Mouse (Mus musculus) kidney, postnatal 0 days (tissue): ENCODE measurements around the gene Tspan5. TPM values are rescaled to one million over a fixed set of nuclear protein-coding genes. Genes with fewer than 3 reads are reported as not detected.

Experiments used
- ATAC-seq: fragments of 200-750 bp; cut with Nextera tagmentation; replicated peaks from 2 replicates; pipeline ENCODE4 v1.8.0; 2017; ENCODE audit warnings: low read depth, moderate number of reproducible peaks, moderate TSS enrichment, moderate library complexity; ENCODE audit not compliant: low FRiP score
- DNase-seq: peaks from one replicate; pipeline ENCODE4 v3.0.0-alpha.2; 2016; ENCODE audit warnings: low spot score
- H3K27ac ChIP-seq: fragments of 300-500 bp; sonication (generic); 2 replicates; pipeline ENCODE4 v1.5.1; 2014; ENCODE audit warnings: mild to moderate bottlenecking
- H3K27me3 ChIP-seq: fragments of 300-500 bp; sonication (generic); 2 replicates; pipeline ENCODE4 v1.6.1; 2014; ENCODE audit warnings: low read length, mixed read lengths; ENCODE audit not compliant: insufficient read depth
- H3K36me3 ChIP-seq: fragments of 300-500 bp; sonication (generic); 2 replicates; pipeline ENCODE4 v1.6.1; 2014; ENCODE audit warnings: low read length, mixed read lengths; ENCODE audit not compliant: insufficient read depth
- H3K4me1 ChIP-seq: fragments of 300-500 bp; sonication (generic); replicated peaks from 2 replicates; pipeline ENCODE4 v1.6.1; 2014; ENCODE audit warnings: antibody characterized with exemption, low read length, mixed read lengths; ENCODE audit not compliant: insufficient read depth
- H3K4me2 ChIP-seq: fragments of 300-500 bp; sonication (generic); 2 replicates; pipeline ENCODE4 v1.6.1; 2014; ENCODE audit warnings: mild to moderate bottlenecking, low read length, moderate library complexity, mixed read lengths
- H3K4me3 ChIP-seq: fragments of 300-500 bp; sonication (generic); replicated peaks from 2 replicates; pipeline ENCODE4 v1.5.1; 2014; ENCODE audit warnings: low read depth, low read length
- H3K9ac ChIP-seq: fragments of 300-500 bp; sonication (generic); 2 replicates; pipeline ENCODE4 v1.6.1; 2014; ENCODE audit warnings: low read depth, low read length
- H3K9me3 ChIP-seq: fragments of 300-500 bp; sonication (generic); replicated peaks from 2 replicates; pipeline ENCODE4 v1.6.1; 2016; ENCODE audit warnings: low read length, inconsistent platforms, mixed read lengths
- CTCF ChIP-seq: IDR thresholded peaks from 2 replicates; pipeline ENCODE4 v1.5.1; 2016; ENCODE audit warnings: antibody characterized with exemption, low read depth, mild to moderate bottlenecking, moderate library complexity
- WGBS: fragments of 180-500 bp; shearing (Covaris S2); extraction: QIAGEN DNeasy Blood & Tissue Kit; methylation state at CpG from one replicate; pipeline ENCODE4 v1.1.7; 2014; 5-methylcytosine and 5-hydroxymethylcytosine counted together
- polyA plus RNA-seq: library from polyadenylated mRNA; unstranded; fragments of >200 nt; fragmentation: Nextera tagmentation; extraction: Ambion mirVana; gene quantifications from 2 replicates; pipeline ENCODE4 v1.2.1, GENCODE M21; 2015

The Tspan5 gene
- polyA plus RNA-seq, 1 experiment from 2014 or later = 19.0 TPM

- Histone ChIP-seq H3K9me3 (no peaks in the 10 kb centered on the region), H3K27me3 (no peaks in the 10 kb centered on the region), H3K4me2 (no peak overlapping the region), H3K36me3 (0 out of 2 replicates have a peak, but pooled peaks cover 4% of the 10 kb centered on the region), H3K4me1 (no peaks in the 10 kb centered on the region), H3K9ac (no peak overlapping the region), H3K27ac (no peak overlapping the region), H3K4me3 (no peak overlapping the region)
- 91% methylated on average over 11 of the region's 11 CpGs for WGBS
- ATAC-seq = no peak
- TF ChIP-seq CTCF = no peak
- DNase-seq = no peak
Observed at GRCm38 (mm10) chr3:138897500-138897899, 155.5 kb downstream of the Tspan5 start.

GRCm38 (mm10) chr3:138898055-138898454 is 156.1 kb downstream of the Tspan5 start:
- no peak overlapping the region for H3K4me3 ChIP-seq
- H3K4me1 ChIP-seq = no peaks in the 10 kb centered on the region
- no peak for TF ChIP-seq CTCF
- ATAC-seq = no peak
- H3K9me3 ChIP-seq = no peaks in the 10 kb centered on the region
- DNase-seq = no peak
- H3K4me2 ChIP-seq = no peak overlapping the region
- H3K36me3 ChIP-seq = 0 out of 2 replicates have a peak, but pooled peaks cover 4% of the 10 kb centered on the region
- WGBS = 97% methylated on average over 8 of the region's 8 CpGs
- no peak overlapping the region for H3K27ac ChIP-seq
- no peak overlapping the region for H3K9ac ChIP-seq
- H3K27me3 ChIP-seq = no peaks in the 10 kb centered on the region

GRCm38 (mm10) chr3:138900571-138901141 is 158.7 kb downstream of the Tspan5 start:
- Histone ChIP-seq H3K27me3 (no peaks in the 10 kb centered on the region), H3K27ac (no peak overlapping the region), H3K36me3 (0 out of 2 replicates have a peak, but pooled peaks cover 4% of the 10 kb centered on the region), H3K4me1 (no peaks in the 10 kb centered on the region), H3K4me3 (no peak overlapping the region), H3K9me3 (no peaks in the 10 kb centered on the region), H3K4me2 (no peak overlapping the region), H3K9ac (no peak overlapping the region)
- WGBS = 80% methylated on average over 9 of the region's 9 CpGs
- ATAC-seq (no peak), DNase-seq (no peak)
- TF ChIP-seq CTCF = no peak

GRCm38 (mm10) chr3:138905678-138906077 is 163.7 kb downstream of the Tspan5 start:
- ATAC-seq (no peak), DNase-seq (peak; percentile 20)
- no peaks in the 10 kb centered on the region for H3K4me1 ChIP-seq
- H3K9ac ChIP-seq = no peak overlapping the region
- H3K27me3 ChIP-seq = no peaks in the 10 kb centered on the region
- TF ChIP-seq CTCF = no peak
- H3K4me2 ChIP-seq = no peak overlapping the region
- H3K4me3 ChIP-seq = no peak overlapping the region
- H3K27ac ChIP-seq = no peak overlapping the region
- WGBS = 53% methylated on average over 7 of the region's 7 CpGs
- no peaks in the 10 kb centered on the region for H3K36me3 ChIP-seq
- H3K9me3 ChIP-seq = no peaks in the 10 kb centered on the region

GRCm38 (mm10) chr3:138906112-138906880 is 164.3 kb downstream of the Tspan5 start:
- H3K4me1 ChIP-seq = no peaks in the 10 kb centered on the region
- WGBS = 31% methylated on average over 17 of the region's 17 CpGs
- peak; percentile 93 for TF ChIP-seq CTCF
- H3K4me3 ChIP-seq = no peak overlapping the region
- no peak overlapping the region for H3K27ac ChIP-seq
- no peak overlapping the region for H3K9ac ChIP-seq
- ATAC-seq (peak; percentile 64), DNase-seq (peak; percentile 90)
- H3K27me3 ChIP-seq = no peaks in the 10 kb centered on the region
- no peak overlapping the region for H3K4me2 ChIP-seq
- no peaks in the 10 kb centered on the region for H3K36me3 ChIP-seq
- no peaks in the 10 kb centered on the region for H3K9me3 ChIP-seq

GRCm38 (mm10) chr3:138909313-138909712 is 167.3 kb downstream of the Tspan5 start:
- TF ChIP-seq CTCF = no peak
- no peaks in the 10 kb centered on the region for H3K27me3 ChIP-seq
- no peak for DNase-seq
- H3K36me3 ChIP-seq = no peaks in the 10 kb centered on the region
- H3K4me3 ChIP-seq = no peak overlapping the region
- no peaks in the 10 kb centered on the region for H3K9me3 ChIP-seq
- WGBS = 86% methylated on average over 2 of the region's 2 CpGs
- no peak for ATAC-seq
- no peak overlapping the region for H3K9ac ChIP-seq
- H3K27ac ChIP-seq = no peak overlapping the region
- no peak overlapping the region for H3K4me2 ChIP-seq
- no peaks in the 10 kb centered on the region for H3K4me1 ChIP-seq
